Mouse (Mus musculus): Measurements from ENCODE around the gene Kcnj4. TPM values are rescaled to one million over a fixed set of nuclear protein-coding genes. Genes with fewer than 3 reads are reported as not detected.

Kcnj4 gene
- polyA plus RNA-seq (2014; fragmentation: Nextera tagmentation; extraction: Ambion mirVana) = 0.18 TPM in 1 of 2 replicates, not detected in the other

GRCm38 (mm10) chr15:79504707-79505452 is at the start of gene Kcnj4:
Gene Kcnj4 (minus strand): TSS chr15:79505241.
- DNase-seq (ENCODE audit: low spot score) = no peak
- ATAC-seq = no peak
- Histone ChIP-seq H3K9me3 (replicated peaks; ENCODE audit: control insufficient read depth, low read length) (no peaks in the 10 kb centered on the region), H3K9ac (ENCODE audit: low read length) (peak within 1 kb of the TSS; percentile 58), H3K36me3 (ENCODE audit: control insufficient read depth, insufficient read depth, low read length) (no peaks in the 10 kb centered on the region), H3K27ac (ENCODE audit: low read depth, low read length) (no peak within 1 kb of the TSS), H3K4me1 (ENCODE audit: control insufficient read depth, insufficient read depth, low read length) (peaks cover 6% of the 10 kb centered on the region), H3K4me2 (ENCODE audit: low read length) (peak within 1 kb of the TSS; percentile 99), H3K4me3 (ENCODE audit: low read depth, low read length) (peak within 1 kb of the TSS; percentile 52), H3K27me3 (replicated peaks; ENCODE audit: control insufficient read depth, insufficient read depth, low read length) (peaks cover 46% of the 10 kb centered on the region)
- WGBS = 2% methylated on average over 30 of the region's 60 CpGs

DNA sequence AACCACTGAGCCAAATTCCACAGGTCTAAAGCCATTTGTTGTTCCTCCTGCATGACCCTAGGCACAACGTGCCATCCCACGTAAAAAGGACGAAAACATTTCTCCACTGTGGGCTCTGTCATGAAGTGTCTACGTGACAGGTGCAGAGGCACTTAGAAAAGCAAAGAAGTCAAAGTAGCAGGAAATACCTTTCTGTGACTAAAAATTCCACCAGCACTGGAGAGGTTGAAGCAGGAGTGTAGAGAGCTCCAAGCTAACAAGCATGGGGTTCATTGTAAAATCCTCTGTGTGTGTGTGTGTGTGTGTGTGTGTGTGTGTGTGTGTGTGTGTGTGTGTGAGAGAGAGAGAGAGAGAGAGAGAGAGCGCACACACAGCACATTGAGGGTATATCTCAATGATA is 47.5 kb upstream of the Kcnj4 start:
- ATAC-seq = no peak
- Histone ChIP-seq H3K4me3 (ENCODE audit: low read depth, low read length) (no peak overlapping the region), H3K9ac (ENCODE audit: low read length) (no peak overlapping the region), H3K4me2 (ENCODE audit: low read length) (no peak overlapping the region), H3K4me1 (ENCODE audit: control insufficient read depth, insufficient read depth, low read length) (no peaks in the 10 kb centered on the region), H3K36me3 (ENCODE audit: control insufficient read depth, insufficient read depth, low read length) (no peaks in the 10 kb centered on the region), H3K9me3 (replicated peaks; ENCODE audit: control insufficient read depth, low read length) (no peaks in the 10 kb centered on the region), H3K27ac (ENCODE audit: low read depth, low read length) (no peak overlapping the region), H3K27me3 (replicated peaks; ENCODE audit: control insufficient read depth, insufficient read depth, low read length) (no peaks in the 10 kb centered on the region)
- whole genome bisulfite sequencing = 83% methylated on average over 5 of the region's 5 CpGs
- DNase-seq (ENCODE audit: low spot score) = no peak

DNA sequence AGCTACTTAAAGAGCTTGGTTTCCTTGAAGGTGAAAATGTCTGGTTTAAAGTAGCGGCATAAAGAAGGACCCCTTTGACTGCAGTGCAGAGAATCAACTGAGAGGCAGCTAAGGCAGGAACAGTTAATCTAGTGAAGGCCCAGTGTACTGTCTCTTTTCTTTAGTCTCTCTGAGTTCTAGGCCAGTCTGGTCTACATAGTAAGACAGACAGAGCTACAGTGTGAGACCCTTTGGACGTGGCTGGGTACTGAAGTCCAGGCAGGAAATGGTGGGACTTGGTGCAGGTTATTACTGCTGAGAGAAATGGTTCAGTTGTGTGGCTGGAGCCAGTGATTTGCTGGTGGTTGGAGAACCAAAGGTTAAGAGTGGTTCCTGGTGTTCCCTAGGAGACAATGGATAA is 43.2 kb upstream of the Kcnj4 start:
- peaks cover 21% of the 10 kb centered on the region for H3K4me1 ChIP-seq (ENCODE audit: control insufficient read depth, insufficient read depth, low read length)
- no peaks in the 10 kb centered on the region for H3K9me3 ChIP-seq (replicated peaks; ENCODE audit: control insufficient read depth, low read length)
- H3K9ac ChIP-seq (ENCODE audit: low read length) = no peak overlapping the region
- WGBS = 98% methylated on average over 2 of the region's 2 CpGs
- peaks cover 18% of the 10 kb centered on the region for H3K36me3 ChIP-seq (ENCODE audit: control insufficient read depth, insufficient read depth, low read length)
- no peaks in the 10 kb centered on the region for H3K27me3 ChIP-seq (replicated peaks; ENCODE audit: control insufficient read depth, insufficient read depth, low read length)
- no peak overlapping the region for H3K4me2 ChIP-seq (ENCODE audit: low read length)
- ATAC-seq = no peak
- H3K4me3 ChIP-seq (ENCODE audit: low read depth, low read length) = no peak overlapping the region
- DNase-seq (ENCODE audit: low spot score) = no peak
- no peak overlapping the region for H3K27ac ChIP-seq (ENCODE audit: low read depth, low read length)

GRCm38 (mm10) chr15:79547289-79547820 is 42.3 kb upstream of the Kcnj4 start:
- WGBS = 82% methylated on average over 17 of the region's 17 CpGs
- no peak for DNase-seq (ENCODE audit: low spot score)
- Histone ChIP-seq H3K27ac (ENCODE audit: low read depth, low read length) (peak overlapping the region; percentile 97), H3K4me3 (ENCODE audit: low read depth, low read length) (peak overlapping the region; percentile 92), H3K4me2 (ENCODE audit: low read length) (peak overlapping the region; percentile 54), H3K9ac (ENCODE audit: low read length) (peak overlapping the region; percentile 64), H3K27me3 (replicated peaks; ENCODE audit: control insufficient read depth, insufficient read depth, low read length) (no peaks in the 10 kb centered on the region), H3K4me1 (ENCODE audit: control insufficient read depth, insufficient read depth, low read length) (peaks cover 21% of the 10 kb centered on the region), H3K9me3 (replicated peaks; ENCODE audit: control insufficient read depth, low read length) (no peaks in the 10 kb centered on the region), H3K36me3 (ENCODE audit: control insufficient read depth, insufficient read depth, low read length) (peaks cover 27% of the 10 kb centered on the region)
- no peak for ATAC-seq

- ATAC-seq (peak; percentile 98), DNase-seq (ENCODE audit: low spot score) (peak; percentile 98)
- Histone ChIP-seq H3K9me3 (replicated peaks; ENCODE audit: control insufficient read depth, low read length) (no peaks in the 10 kb centered on the region), H3K4me1 (ENCODE audit: control insufficient read depth, insufficient read depth, low read length) (peaks cover 21% of the 10 kb centered on the region), H3K4me3 (ENCODE audit: low read depth, low read length) (peak within 1 kb of the TSS; percentile 92), H3K36me3 (ENCODE audit: control insufficient read depth, insufficient read depth, low read length) (peaks cover 34% of the 10 kb centered on the region), H3K27ac (ENCODE audit: low read depth, low read length) (peak within 1 kb of the TSS; percentile 98), H3K27me3 (replicated peaks; ENCODE audit: control insufficient read depth, insufficient read depth, low read length) (no peaks in the 10 kb centered on the region), H3K4me2 (ENCODE audit: low read length) (peak within 1 kb of the TSS; percentile 79), H3K9ac (ENCODE audit: low read length) (peak within 1 kb of the TSS; percentile 98)
- WGBS = 3% methylated on average over 82 of the region's 84 CpGs
Measured at GRCm38 (mm10) chr15:79546410-79547288, 41.6 kb upstream of the Kcnj4 start, which contains the start of gene Ddx17. Gene Ddx17 (minus strand): TSS chr15:79546741.

DNA sequence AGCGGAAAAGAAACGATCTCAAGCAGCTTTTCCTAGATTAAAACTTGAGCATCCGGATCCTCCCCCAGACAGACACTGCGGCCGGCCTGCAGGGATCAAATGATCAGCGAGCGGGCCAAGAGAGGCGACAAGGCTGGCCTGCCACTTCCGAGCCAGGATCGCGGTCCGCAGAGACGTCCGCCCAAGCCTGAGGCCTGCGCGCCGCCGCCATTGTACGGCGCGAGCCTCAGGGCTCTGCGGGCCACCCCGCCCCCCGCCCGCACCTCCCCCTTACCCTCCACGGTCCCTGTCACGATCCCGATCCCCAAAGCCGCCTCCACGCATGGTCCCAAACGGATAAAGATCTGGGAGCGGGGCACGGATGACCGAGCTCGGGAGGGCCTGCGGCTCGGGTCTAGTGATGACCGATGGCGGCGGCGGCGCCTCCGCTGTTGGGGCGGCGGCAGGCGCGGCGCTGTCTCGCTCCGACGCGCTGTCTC is 40.9 kb upstream of the Kcnj4 start:
- 1% methylated on average over 49 of the region's 52 CpGs for WGBS
- peak; percentile 73 for ATAC-seq
- Histone ChIP-seq H3K4me1 (ENCODE audit: control insufficient read depth, insufficient read depth, low read length) (peaks cover 21% of the 10 kb centered on the region), H3K4me2 (ENCODE audit: low read length) (peak overlapping the region; percentile 79), H3K9ac (ENCODE audit: low read length) (peak overlapping the region; percentile 98), H3K4me3 (ENCODE audit: low read depth, low read length) (peak overlapping the region; percentile 92), H3K36me3 (ENCODE audit: control insufficient read depth, insufficient read depth, low read length) (peaks cover 40% of the 10 kb centered on the region), H3K27ac (ENCODE audit: low read depth, low read length) (peak overlapping the region; percentile 98), H3K9me3 (replicated peaks; ENCODE audit: control insufficient read depth, low read length) (no peaks in the 10 kb centered on the region), H3K27me3 (replicated peaks; ENCODE audit: control insufficient read depth, insufficient read depth, low read length) (no peaks in the 10 kb centered on the region)
- DNase-seq (ENCODE audit: low spot score) = peak; percentile 63

DNA sequence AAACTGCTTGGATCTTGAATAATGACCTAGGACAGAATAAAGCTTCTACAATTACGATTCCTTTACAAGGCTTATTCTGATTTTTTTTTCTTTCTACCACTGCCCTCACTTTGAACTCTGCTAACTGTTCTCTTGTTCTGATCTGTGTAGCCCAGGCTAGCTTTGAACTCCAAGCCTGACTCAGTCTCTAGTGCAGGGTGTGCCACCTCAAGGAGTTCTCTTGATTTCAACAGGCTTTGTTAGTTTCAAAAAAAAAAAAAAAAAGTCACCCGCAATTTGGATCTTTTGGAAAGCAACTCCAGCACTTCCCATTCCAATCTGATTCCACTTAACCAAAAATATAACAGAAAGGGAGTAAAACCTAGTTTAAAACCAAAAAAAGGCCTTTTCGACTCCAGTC is 40.5 kb upstream of the Kcnj4 start:
- Histone ChIP-seq H3K9ac (ENCODE audit: low read length) (peak overlapping the region; percentile 98), H3K9me3 (replicated peaks; ENCODE audit: control insufficient read depth, low read length) (no peaks in the 10 kb centered on the region), H3K27ac (ENCODE audit: low read depth, low read length) (peak overlapping the region; percentile 98), H3K4me1 (ENCODE audit: control insufficient read depth, insufficient read depth, low read length) (peaks cover 21% of the 10 kb centered on the region), H3K4me2 (ENCODE audit: low read length) (peak overlapping the region; percentile 79), H3K36me3 (ENCODE audit: control insufficient read depth, insufficient read depth, low read length) (peaks cover 44% of the 10 kb centered on the region), H3K27me3 (replicated peaks; ENCODE audit: control insufficient read depth, insufficient read depth, low read length) (no peaks in the 10 kb centered on the region), H3K4me3 (ENCODE audit: low read depth, low read length) (peak overlapping the region; percentile 92)
- 2% methylated on average over 3 of the region's 3 CpGs for WGBS
- ATAC-seq (no peak), DNase-seq (ENCODE audit: low spot score) (no peak)

GRCm38 (mm10) chr15:79543968-79544367 is 38.9 kb upstream of the Kcnj4 start:
- no peaks in the 10 kb centered on the region for H3K27me3 ChIP-seq (replicated peaks; ENCODE audit: control insufficient read depth, insufficient read depth, low read length)
- H3K36me3 ChIP-seq (ENCODE audit: control insufficient read depth, insufficient read depth, low read length) = peaks cover 60% of the 10 kb centered on the region
- H3K9me3 ChIP-seq (replicated peaks; ENCODE audit: control insufficient read depth, low read length) = no peaks in the 10 kb centered on the region
- no peak for ATAC-seq
- peaks cover 21% of the 10 kb centered on the region for H3K4me1 ChIP-seq (ENCODE audit: control insufficient read depth, insufficient read depth, low read length)
- no peak overlapping the region for H3K27ac ChIP-seq (ENCODE audit: low read depth, low read length)
- 91% methylated on average over 3 of the region's 3 CpGs for WGBS
- H3K4me3 ChIP-seq (ENCODE audit: low read depth, low read length) = peak overlapping the region; percentile 92
- DNase-seq (ENCODE audit: low spot score) = no peak
- no peak overlapping the region for H3K9ac ChIP-seq (ENCODE audit: low read length)
- H3K4me2 ChIP-seq (ENCODE audit: low read length) = peak overlapping the region; percentile 79

Measured in forebrain, embryonic 14.5 days (tissue).